Mouse (Mus musculus): ENCODE data around the gene 2610528A11Rik. TPM values are rescaled to one million over a fixed set of nuclear protein-coding genes. Genes with fewer than 3 reads are reported as not detected.

Gene 2610528A11Rik
- total and polyA plus RNA-seq, 2 experiments from 2014 or later: 0.28 TPM; not detected in 1

GRCm38 (mm10) chr14:37095556-37095955, 18.3 kb downstream of the 2610528A11Rik start:
- TF ChIP-seq CTCF (IDR thresholded peaks at IDR 0.05; ENCODE audit: low read depth): no peak
- Histone ChIP-seq H3K36me3 (ENCODE audit: insufficient read depth) (no peaks in the 10 kb centered on the region), H3K27ac (ENCODE audit: low read depth, low read length) (no peak overlapping the region), H3K4me2 (ENCODE audit: low read depth) (no peak overlapping the region), H3K27me3 (ENCODE audit: insufficient read depth, low read length) (no peaks in the 10 kb centered on the region), H3K9me3 (ENCODE audit: low read length) (no peaks in the 10 kb centered on the region), H3K9ac (no peak overlapping the region), H3K4me3 (ENCODE audit: low read depth, low read length) (no peak overlapping the region), H3K4me1 (ENCODE audit: insufficient read depth) (0 out of 2 replicates have a peak, but pooled peaks cover 2% of the 10 kb centered on the region)
- ATAC-seq: no peak
- no peak for DNase-seq
- 83% methylated on average over 4 of the region's 4 CpGs for WGBS

GRCm38 (mm10) chr14:37094436-37094835, 19.4 kb downstream of the 2610528A11Rik start:
- H3K27me3 ChIP-seq (ENCODE audit: insufficient read depth, low read length): no peaks in the 10 kb centered on the region
- H3K4me1 ChIP-seq (ENCODE audit: insufficient read depth): 0 out of 2 replicates have a peak, but pooled peaks cover 2% of the 10 kb centered on the region
- 55% methylated on average over 6 of the region's 6 CpGs for WGBS
- H3K4me3 ChIP-seq (ENCODE audit: low read depth, low read length): no peak overlapping the region
- H3K9ac ChIP-seq: no peak overlapping the region
- H3K4me2 ChIP-seq (ENCODE audit: low read depth): no peak overlapping the region
- no peaks in the 10 kb centered on the region for H3K36me3 ChIP-seq (ENCODE audit: insufficient read depth)
- TF ChIP-seq CTCF (IDR thresholded peaks at IDR 0.05; ENCODE audit: low read depth): no peak
- ATAC-seq: no peak
- no peak for DNase-seq
- H3K9me3 ChIP-seq (ENCODE audit: low read length): no peaks in the 10 kb centered on the region
- H3K27ac ChIP-seq (ENCODE audit: low read depth, low read length): no peak overlapping the region

- no peaks in the 10 kb centered on the region for H3K36me3 ChIP-seq (ENCODE audit: insufficient read depth)
- no peak overlapping the region for H3K4me3 ChIP-seq (ENCODE audit: low read depth, low read length)
- no peak for TF ChIP-seq CTCF (IDR thresholded peaks at IDR 0.05; ENCODE audit: low read depth)
- DNase-seq (no peak), ATAC-seq (no peak)
- H3K27me3 ChIP-seq (ENCODE audit: insufficient read depth, low read length): no peaks in the 10 kb centered on the region
- H3K9me3 ChIP-seq (ENCODE audit: low read length): no peaks in the 10 kb centered on the region
- H3K4me1 ChIP-seq (ENCODE audit: insufficient read depth): no peaks in the 10 kb centered on the region
- 18% methylated on average over 4 of the region's 4 CpGs for WGBS
- H3K4me2 ChIP-seq (ENCODE audit: low read depth): no peak overlapping the region
- H3K9ac ChIP-seq: no peak overlapping the region
- no peak overlapping the region for H3K27ac ChIP-seq (ENCODE audit: low read depth, low read length)
These were observed 30.1 kb downstream of the 2610528A11Rik start for GRCm38 (mm10) chr14:37083755-37084154.

GRCm38 (mm10) chr14:37080724-37081123, 33.1 kb downstream of the 2610528A11Rik start:
- Histone ChIP-seq H3K9ac (no peak overlapping the region), H3K36me3 (ENCODE audit: insufficient read depth) (no peaks in the 10 kb centered on the region), H3K4me3 (ENCODE audit: low read depth, low read length) (no peak overlapping the region), H3K27me3 (ENCODE audit: insufficient read depth, low read length) (no peaks in the 10 kb centered on the region), H3K27ac (ENCODE audit: low read depth, low read length) (no peak overlapping the region), H3K4me2 (ENCODE audit: low read depth) (no peak overlapping the region), H3K4me1 (ENCODE audit: insufficient read depth) (no peaks in the 10 kb centered on the region), H3K9me3 (ENCODE audit: low read length) (no peaks in the 10 kb centered on the region)
- TF ChIP-seq CTCF (IDR thresholded peaks at IDR 0.05; ENCODE audit: low read depth): no peak
- no peak for DNase-seq
- ATAC-seq: no peak
- WGBS: 81% methylated on average over 1 of the region's 1 CpGs

- H3K36me3 ChIP-seq (ENCODE audit: insufficient read depth): no peaks in the 10 kb centered on the region
- no peak for TF ChIP-seq CTCF (IDR thresholded peaks at IDR 0.05; ENCODE audit: low read depth)
- H3K27ac ChIP-seq (ENCODE audit: low read depth, low read length): no peak overlapping the region
- WGBS: 21% methylated on average over 9 of the region's 9 CpGs
- no peak overlapping the region for H3K4me2 ChIP-seq (ENCODE audit: low read depth)
- H3K9me3 ChIP-seq (ENCODE audit: low read length): no peaks in the 10 kb centered on the region
- ATAC-seq: no peak
- no peak for DNase-seq
- H3K4me3 ChIP-seq (ENCODE audit: low read depth, low read length): no peak overlapping the region
- no peaks in the 10 kb centered on the region for H3K4me1 ChIP-seq (ENCODE audit: insufficient read depth)
- no peaks in the 10 kb centered on the region for H3K27me3 ChIP-seq (ENCODE audit: insufficient read depth, low read length)
- H3K9ac ChIP-seq: no peak overlapping the region
These were observed 45.3 kb downstream of the 2610528A11Rik start for GRCm38 (mm10) chr14:37068516-37068915.

- Histone ChIP-seq H3K4me2 (ENCODE audit: low read depth) (no peak within 1 kb of the TSS), H3K36me3 (ENCODE audit: insufficient read depth) (no peaks in the 10 kb centered on the region), H3K27ac (ENCODE audit: low read depth, low read length) (no peak within 1 kb of the TSS), H3K9me3 (ENCODE audit: low read length) (no peaks in the 10 kb centered on the region), H3K27me3 (ENCODE audit: insufficient read depth, low read length) (no peaks in the 10 kb centered on the region), H3K4me1 (ENCODE audit: insufficient read depth) (no peaks in the 10 kb centered on the region), H3K4me3 (ENCODE audit: low read depth, low read length) (no peak within 1 kb of the TSS), H3K9ac (no peak within 1 kb of the TSS)
- DNase-seq (no peak), ATAC-seq (no peak)
- TF ChIP-seq CTCF (IDR thresholded peaks at IDR 0.05; ENCODE audit: low read depth): no peak
- 76% methylated on average over 5 of the region's 5 CpGs for WGBS
These were observed 46.2 kb downstream of the 2610528A11Rik start, which contains the start of gene Lrit2 for GRCm38 (mm10) chr14:37067629-37068028. Gene Lrit2 (plus strand): TSS chr14:37067929.

- Histone ChIP-seq H3K27me3 (ENCODE audit: insufficient read depth, low read length) (no peaks in the 10 kb centered on the region), H3K36me3 (ENCODE audit: insufficient read depth) (no peaks in the 10 kb centered on the region), H3K4me1 (ENCODE audit: insufficient read depth) (no peaks in the 10 kb centered on the region), H3K9me3 (ENCODE audit: low read length) (no peaks in the 10 kb centered on the region), H3K9ac (no peak overlapping the region), H3K27ac (ENCODE audit: low read depth, low read length) (no peak overlapping the region), H3K4me3 (ENCODE audit: low read depth, low read length) (no peak overlapping the region), H3K4me2 (ENCODE audit: low read depth) (no peak overlapping the region)
- WGBS: 55% methylated on average over 2 of the region's 2 CpGs
- DNase-seq (no peak), ATAC-seq (no peak)
- no peak for TF ChIP-seq CTCF (IDR thresholded peaks at IDR 0.05; ENCODE audit: low read depth)
These were observed 47.2 kb downstream of the 2610528A11Rik start for GRCm38 (mm10) chr14:37066636-37067035.
